Mouse (Mus musculus): ENCODE results near the gene Oaz3.

Oaz3 gene

GRCm38 (mm10) chr3:94443597-94443964, at the start of gene Oaz3:
Gene Oaz3, minus strand, starts transcription at chr3:94443915.
- no peak for DNase-seq (ENCODE audit: low spot score in 2 of 2)

GRCm38 (mm10) chr3:94487581-94487980, 43.9 kb upstream of the Oaz3 start:
- no peak for DNase-seq (ENCODE audit: low spot score in 2 of 2)

GRCm38 (mm10) chr3:94485922-94486321, 42.2 kb upstream of the Oaz3 start:
- no peak for DNase-seq (ENCODE audit: low spot score in 2 of 2)

GRCm38 (mm10) chr3:94483790-94484439, 40.2 kb upstream of the Oaz3 start:
- no peak for DNase-seq (ENCODE audit: low spot score in 2 of 2)

GRCm38 (mm10) chr3:94482764-94483385, 39.2 kb upstream of the Oaz3 start:
- peak; percentile 62 to 65 for DNase-seq (ENCODE audit: low spot score in 2 of 2)

GRCm38 (mm10) chr3:94481429-94481828, 37.7 kb upstream of the Oaz3 start:
- DNase-seq (ENCODE audit: low spot score in 2 of 2), result no peak

- DNase-seq (ENCODE audit: low spot score in 2 of 2), result no peak
These were observed 36.7 kb upstream of the Oaz3 start, which contains the start of gene Riiad1 for GRCm38 (mm10) chr3:94480291-94480884. Gene Riiad1, minus strand, starts transcription at chr3:94480341.

GRCm38 (mm10) chr3:94479564-94479963, 35.8 kb upstream of the Oaz3 start:
- DNase-seq (ENCODE audit: low spot score in 2 of 2), result no peak

- DNase-seq (ENCODE audit: low spot score in 2 of 2), result no peak
These were observed 35.0 kb upstream of the Oaz3 start for GRCm38 (mm10) chr3:94478591-94479169.

GRCm38 (mm10) chr3:94477981-94478422, 34.3 kb upstream of the Oaz3 start, which contains the start of gene Celf3:
Gene Celf3, plus strand, starts transcription at chr3:94478295.
- no peak for DNase-seq (ENCODE audit: low spot score in 2 of 2)

GRCm38 (mm10) chr3:94477444-94477843, 33.7 kb upstream of the Oaz3 start:
- DNase-seq (ENCODE audit: low spot score in 2 of 2), result no peak

- DNase-seq (ENCODE audit: low spot score in 2 of 2), result peak in 1 of 2 experiments; percentile 15
These were observed 32.8 kb upstream of the Oaz3 start for GRCm38 (mm10) chr3:94476301-94477035.

- no peak for DNase-seq (ENCODE audit: low spot score in 2 of 2)
These were observed 30.0 kb upstream of the Oaz3 start for GRCm38 (mm10) chr3:94473567-94474232.

- no peak for DNase-seq (ENCODE audit: low spot score in 2 of 2)
These were observed 29.4 kb upstream of the Oaz3 start for GRCm38 (mm10) chr3:94473115-94473505.

- peak in 1 of 2 experiments; percentile 18 for DNase-seq (ENCODE audit: low spot score in 2 of 2)
These were observed 28.9 kb upstream of the Oaz3 start for GRCm38 (mm10) chr3:94472447-94473114.

- DNase-seq (ENCODE audit: low spot score in 2 of 2), result peak in 1 of 2 experiments; percentile 47
These were observed 25.2 kb upstream of the Oaz3 start for GRCm38 (mm10) chr3:94468931-94469330.

- DNase-seq (ENCODE audit: low spot score in 2 of 2), result no peak
These were observed 22.1 kb upstream of the Oaz3 start for GRCm38 (mm10) chr3:94465632-94466430.

- DNase-seq (ENCODE audit: low spot score in 2 of 2), result no peak
These were observed 20.3 kb upstream of the Oaz3 start for GRCm38 (mm10) chr3:94463926-94464578.

GRCm38 (mm10) chr3:94459834-94460233, 16.1 kb upstream of the Oaz3 start:
- no peak for DNase-seq (ENCODE audit: low spot score in 2 of 2)
